Mouse (Mus musculus) embryonic facial prominence, embryonic 14.5 days (tissue): ENCODE results near the gene Itgb2. TPM values are rescaled to one million over a fixed set of nuclear protein-coding genes. Genes with fewer than 3 reads are reported as not detected.

Source experiments
- ATAC-seq: fragments of 200-750 bp; cut with Nextera tagmentation; 2 replicates; pipeline ENCODE4 v1.8.0; 2017; ENCODE audit warnings: low read depth, moderate number of reproducible peaks, moderate TSS enrichment
- DNase-seq: peaks from one replicate; pipeline ENCODE4 v3.0.0-alpha.2; 2015; ENCODE audit warnings: low spot score
- H3K27ac ChIP-seq: fragments of 300-500 bp; sonication (generic); replicated peaks from 2 replicates; pipeline ENCODE4 v1.5.1; 2014; ENCODE audit warnings: low read depth, mild to moderate bottlenecking, low read length, moderate library complexity
- H3K27me3 ChIP-seq: fragments of 300-500 bp; sonication (generic); replicated peaks from 2 replicates; pipeline ENCODE4 v1.6.1; 2014; ENCODE audit warnings: low read length; ENCODE audit not compliant: control insufficient read depth, insufficient read depth
- H3K36me3 ChIP-seq: fragments of 300-500 bp; sonication (generic); 2 replicates; pipeline ENCODE4 v1.6.1; 2014; ENCODE audit warnings: low read length, mixed read lengths; ENCODE audit not compliant: control insufficient read depth, insufficient read depth
- H3K4me1 ChIP-seq: fragments of 300-500 bp; sonication (generic); 2 replicates; pipeline ENCODE4 v1.6.1; 2014; ENCODE audit warnings: antibody characterized with exemption, low read length; ENCODE audit not compliant: control insufficient read depth, insufficient read depth
- H3K4me2 ChIP-seq: fragments of 300-500 bp; sonication (generic); 2 replicates; pipeline ENCODE4 v1.6.1; 2014; ENCODE audit warnings: low read depth, mild to moderate bottlenecking, low read length, moderate library complexity, mixed read lengths
- H3K4me3 ChIP-seq: fragments of 300-500 bp; sonication (generic); 2 replicates; pipeline ENCODE4 v1.5.1; 2014; ENCODE audit warnings: low read depth, mild to moderate bottlenecking, low read length
- H3K9ac ChIP-seq: fragments of 300-500 bp; sonication (generic); 2 replicates; pipeline ENCODE4 v1.6.1; 2014; ENCODE audit warnings: low read depth, mild to moderate bottlenecking, low read length, moderate library complexity, mixed read lengths
- H3K9me3 ChIP-seq: fragments of 300-500 bp; sonication (generic); 2 replicates; pipeline ENCODE4 v1.6.1; 2016; ENCODE audit warnings: low read length; ENCODE audit not compliant: control insufficient read depth
- WGBS: fragments of 180-500 bp; shearing (Covaris S2); extraction: QIAGEN DNeasy Blood & Tissue Kit; methylation state at CpG from one replicate; pipeline ENCODE4 v1.1.7; 2014; 5-methylcytosine and 5-hydroxymethylcytosine counted together
- polyA plus RNA-seq: library from polyadenylated mRNA; unstranded; fragments of >200 nt; fragmentation: Nextera tagmentation; extraction: Ambion mirVana; gene quantifications from 2 replicates; pipeline ENCODE4 v1.2.1, GENCODE M21; 2014

Itgb2 gene
- polyA plus RNA-seq, 1 experiment from 2014 or later: 3.0 TPM

GRCm38 (mm10) chr10:77522021-77522731 lies 7.9 kb upstream of the Itgb2 start:
- H3K36me3 ChIP-seq: no peaks in the 10 kb centered on the region
- H3K27me3 ChIP-seq: no peaks in the 10 kb centered on the region
- peak overlapping the region; percentile 55 for H3K4me2 ChIP-seq
- 10% methylated on average over 16 of the region's 18 CpGs for WGBS
- H3K4me3 ChIP-seq: peak overlapping the region; percentile 14
- peak; percentile 32 for DNase-seq
- peaks cover 4% of the 10 kb centered on the region; the same call in 1 of the 2 replicates for H3K4me1 ChIP-seq
- H3K27ac ChIP-seq: no peak overlapping the region
- no peaks in the 10 kb centered on the region for H3K9me3 ChIP-seq
- H3K9ac ChIP-seq: peak overlapping the region; percentile 14
- peak; percentile 53 for ATAC-seq

- Histone ChIP-seq H3K36me3 (no peaks in the 10 kb centered on the region), H3K27ac (no peak overlapping the region), H3K9ac (peak overlapping the region; percentile 14), H3K4me3 (peak overlapping the region; percentile 14), H3K4me1 (peaks cover 4% of the 10 kb centered on the region; the same call in 1 of the 2 replicates), H3K9me3 (no peaks in the 10 kb centered on the region), H3K27me3 (no peaks in the 10 kb centered on the region), H3K4me2 (peak overlapping the region; percentile 55)
- ATAC-seq: 0 out of 2 replicates have a peak, but pooled peaks have one; percentile 9
- no peak for DNase-seq
- 55% methylated on average over 12 of the region's 12 CpGs for WGBS
Measured at GRCm38 (mm10) chr10:77522746-77523145, 7.3 kb upstream of the Itgb2 start.

GRCm38 (mm10) chr10:77523321-77523720 lies 6.7 kb upstream of the Itgb2 start:
- no peak for DNase-seq
- Histone ChIP-seq H3K4me3 (no peak overlapping the region), H3K27ac (no peak overlapping the region), H3K9ac (no peak overlapping the region), H3K36me3 (no peaks in the 10 kb centered on the region), H3K27me3 (no peaks in the 10 kb centered on the region), H3K4me2 (no peak overlapping the region), H3K9me3 (no peaks in the 10 kb centered on the region), H3K4me1 (peaks cover 4% of the 10 kb centered on the region; the same call in 1 of the 2 replicates)
- ATAC-seq: no peak
- 54% methylated on average over 7 of the region's 7 CpGs for whole genome bisulfite sequencing

GRCm38 (mm10) chr10:77526488-77526887 lies 3.6 kb upstream of the Itgb2 start:
- H3K4me2 ChIP-seq: no peak overlapping the region
- no peaks in the 10 kb centered on the region for H3K36me3 ChIP-seq
- H3K4me1 ChIP-seq: peaks cover 4% of the 10 kb centered on the region; the same call in 1 of the 2 replicates
- H3K27ac ChIP-seq: no peak overlapping the region
- no peak overlapping the region for H3K9ac ChIP-seq
- H3K9me3 ChIP-seq: no peaks in the 10 kb centered on the region
- no peaks in the 10 kb centered on the region for H3K27me3 ChIP-seq
- DNase-seq: no peak
- H3K4me3 ChIP-seq: no peak overlapping the region
- no peak for ATAC-seq
- 64% methylated on average over 2 of the region's 2 CpGs for WGBS

- Histone ChIP-seq H3K27me3 (no peaks in the 10 kb centered on the region), H3K4me1 (no peaks in the 10 kb centered on the region), H3K9ac (no peak overlapping the region), H3K27ac (no peak overlapping the region), H3K4me3 (no peak overlapping the region), H3K4me2 (no peak overlapping the region), H3K36me3 (no peaks in the 10 kb centered on the region), H3K9me3 (no peaks in the 10 kb centered on the region)
- DNase-seq: no peak
- WGBS: 88% methylated on average over 6 of the region's 6 CpGs
- no peak for ATAC-seq
Measured at GRCm38 (mm10) chr10:77528634-77529033, 1.4 kb upstream of the Itgb2 start.

GRCm38 (mm10) chr10:77531026-77532019 lies 1.3 kb downstream of the Itgb2 start:
- Histone ChIP-seq H3K4me2 (no peak overlapping the region), H3K36me3 (no peaks in the 10 kb centered on the region), H3K27ac (no peak overlapping the region), H3K4me3 (no peak overlapping the region), H3K4me1 (no peaks in the 10 kb centered on the region), H3K9ac (no peak overlapping the region), H3K27me3 (no peaks in the 10 kb centered on the region), H3K9me3 (no peaks in the 10 kb centered on the region)
- DNase-seq (no peak), ATAC-seq (no peak)
- 77% methylated on average over 6 of the region's 6 CpGs for WGBS

- no peaks in the 10 kb centered on the region for H3K36me3 ChIP-seq
- DNase-seq (no peak), ATAC-seq (no peak)
- no peaks in the 10 kb centered on the region for H3K27me3 ChIP-seq
- no peaks in the 10 kb centered on the region for H3K9me3 ChIP-seq
- no peak overlapping the region for H3K27ac ChIP-seq
- no peak overlapping the region for H3K4me2 ChIP-seq
- H3K4me3 ChIP-seq: no peak overlapping the region
- no peak overlapping the region for H3K9ac ChIP-seq
- WGBS: 76% methylated on average over 1 of the region's 1 CpGs
- no peaks in the 10 kb centered on the region for H3K4me1 ChIP-seq
Measured at GRCm38 (mm10) chr10:77532020-77532413, 2.0 kb downstream of the Itgb2 start.

- Histone ChIP-seq H3K27ac (no peak overlapping the region), H3K27me3 (no peaks in the 10 kb centered on the region), H3K9ac (no peak overlapping the region), H3K4me3 (no peak overlapping the region), H3K9me3 (no peaks in the 10 kb centered on the region), H3K4me2 (no peak overlapping the region), H3K36me3 (no peaks in the 10 kb centered on the region), H3K4me1 (no peaks in the 10 kb centered on the region)
- DNase-seq (no peak), ATAC-seq (no peak)
- WGBS: 69% methylated on average over 8 of the region's 8 CpGs
Measured at GRCm38 (mm10) chr10:77536727-77537126, 6.7 kb downstream of the Itgb2 start.
